Mouse (Mus musculus): Measurements from ENCODE around the gene Rpl29.

Rpl29 gene

GRCm38 (mm10) chr9:106454888-106455681, 25.8 kb downstream of the Rpl29 start:
- no peak for DNase-seq (ENCODE audit: low read depth)

GRCm38 (mm10) chr9:106456325-106457162, 27.3 kb downstream of the Rpl29 start:
- no peak for DNase-seq (ENCODE audit: low read depth)

- no peak for DNase-seq (ENCODE audit: low read depth)
Observed at GRCm38 (mm10) chr9:106457163-106457559, 27.9 kb downstream of the Rpl29 start.

- DNase-seq (ENCODE audit: low read depth): no peak
Observed at GRCm38 (mm10) chr9:106457920-106458319, 28.7 kb downstream of the Rpl29 start.

- DNase-seq (ENCODE audit: low read depth): no peak
Observed at GRCm38 (mm10) chr9:106459946-106460345, 30.7 kb downstream of the Rpl29 start.

GRCm38 (mm10) chr9:106460401-106461025, 31.3 kb downstream of the Rpl29 start:
- no peak for DNase-seq (ENCODE audit: low read depth)

- no peak for DNase-seq (ENCODE audit: low read depth)
Observed at GRCm38 (mm10) chr9:106461026-106461415, 31.8 kb downstream of the Rpl29 start.

GRCm38 (mm10) chr9:106461641-106462429, 32.6 kb downstream of the Rpl29 start:
- DNase-seq (ENCODE audit: low read depth): no peak

- no peak for DNase-seq (ENCODE audit: low read depth)
Observed at GRCm38 (mm10) chr9:106462430-106462800, 33.2 kb downstream of the Rpl29 start.

GRCm38 (mm10) chr9:106463122-106464063, 34.1 kb downstream of the Rpl29 start:
- DNase-seq (ENCODE audit: low read depth): no peak

- no peak for DNase-seq (ENCODE audit: low read depth)
Observed at GRCm38 (mm10) chr9:106464751-106465541, 35.7 kb downstream of the Rpl29 start.

GRCm38 (mm10) chr9:106465571-106466200, 36.4 kb downstream of the Rpl29 start, which contains the start of gene Gpr62:
Gene Gpr62, minus strand, starts transcription at chr9:106465938.
- no peak for DNase-seq (ENCODE audit: low read depth)

- DNase-seq (ENCODE audit: low read depth): no peak
Observed at GRCm38 (mm10) chr9:106466721-106467120, 37.5 kb downstream of the Rpl29 start.

GRCm38 (mm10) chr9:106467746-106468145, 38.5 kb downstream of the Rpl29 start:
- no peak for DNase-seq (ENCODE audit: low read depth)

GRCm38 (mm10) chr9:106469317-106469716, 40.1 kb downstream of the Rpl29 start:
- no peak for DNase-seq (ENCODE audit: low read depth)

- DNase-seq (ENCODE audit: low read depth): no peak
Observed at GRCm38 (mm10) chr9:106469776-106470175, 40.5 kb downstream of the Rpl29 start.

- no peak for DNase-seq (ENCODE audit: low read depth)
Observed at GRCm38 (mm10) chr9:106470991-106471750, 41.9 kb downstream of the Rpl29 start.

GRCm38 (mm10) chr9:106471892-106472291, 42.6 kb downstream of the Rpl29 start:
- DNase-seq (ENCODE audit: low read depth): no peak

- no peak for DNase-seq (ENCODE audit: low read depth)
Observed at GRCm38 (mm10) chr9:106472321-106472720, 43.1 kb downstream of the Rpl29 start.

Measured in c-Kit-positive CD71-negative TER-119-negative erythroid progenitor cells, embryonic 14.5 days (primary cell).